Mouse (Mus musculus) olfactory bulb, adult 2 months (tissue): ENCODE measurements around the gene Cux2. TPM values are rescaled to one million over a fixed set of nuclear protein-coding genes. Genes with fewer than 3 reads are reported as not detected.

Experiments used
- H3K27ac ChIP-seq: fragments of 200-500 bp; 2 replicates; pipeline ENCODE4 v1.5.1; 2012; ENCODE audit warnings: low read depth, low read length; ENCODE audit not compliant: insufficient read depth
- H3K4me1 ChIP-seq: fragments of 200-500 bp; 2 replicates; pipeline ENCODE4 v1.6.1; 2012; ENCODE audit warnings: low read length; ENCODE audit not compliant: control insufficient read depth, insufficient read depth
- H3K4me3 ChIP-seq: fragments of 200-500 bp; 2 replicates; pipeline ENCODE4 v1.5.1; 2012; ENCODE audit warnings: mild to moderate bottlenecking, low read depth, low read length, moderate library complexity; ENCODE audit not compliant: insufficient read depth
- CTCF ChIP-seq: fragments of 200-500 bp; IDR thresholded peaks from 2 replicates; pipeline ENCODE4 v1.5.1; 2012; ENCODE audit warnings: low read depth, mild to moderate bottlenecking, low read length, moderate library complexity; ENCODE audit not compliant: insufficient read depth
- POLR2A ChIP-seq: fragments of 200-500 bp; IDR thresholded peaks from 2 replicates; pipeline ENCODE4 v1.6.1; 2012; ENCODE audit warnings: mild to moderate bottlenecking, low read depth, low read length, moderate library complexity; ENCODE audit not compliant: insufficient read depth
- WGBS: fragments of 180-500 bp; shearing (Covaris S2); methylation state at CpG from one replicate; pipeline ENCODE4 v1.1.7; 2018; 5-methylcytosine and 5-hydroxymethylcytosine counted together
- polyA plus RNA-seq: library from polyadenylated mRNA; stranded (reverse); fragments of >200 nt; gene quantifications from 2 replicates; pipeline ENCODE4 v1.2.4, GENCODE M21; 2012; ENCODE audit warnings: low replicate concordance; ENCODE audit not compliant: missing spikeins, insufficient read depth, insufficient read length

Cux2 gene
- polyA plus RNA-seq, 1 experiment: not detected

DNA sequence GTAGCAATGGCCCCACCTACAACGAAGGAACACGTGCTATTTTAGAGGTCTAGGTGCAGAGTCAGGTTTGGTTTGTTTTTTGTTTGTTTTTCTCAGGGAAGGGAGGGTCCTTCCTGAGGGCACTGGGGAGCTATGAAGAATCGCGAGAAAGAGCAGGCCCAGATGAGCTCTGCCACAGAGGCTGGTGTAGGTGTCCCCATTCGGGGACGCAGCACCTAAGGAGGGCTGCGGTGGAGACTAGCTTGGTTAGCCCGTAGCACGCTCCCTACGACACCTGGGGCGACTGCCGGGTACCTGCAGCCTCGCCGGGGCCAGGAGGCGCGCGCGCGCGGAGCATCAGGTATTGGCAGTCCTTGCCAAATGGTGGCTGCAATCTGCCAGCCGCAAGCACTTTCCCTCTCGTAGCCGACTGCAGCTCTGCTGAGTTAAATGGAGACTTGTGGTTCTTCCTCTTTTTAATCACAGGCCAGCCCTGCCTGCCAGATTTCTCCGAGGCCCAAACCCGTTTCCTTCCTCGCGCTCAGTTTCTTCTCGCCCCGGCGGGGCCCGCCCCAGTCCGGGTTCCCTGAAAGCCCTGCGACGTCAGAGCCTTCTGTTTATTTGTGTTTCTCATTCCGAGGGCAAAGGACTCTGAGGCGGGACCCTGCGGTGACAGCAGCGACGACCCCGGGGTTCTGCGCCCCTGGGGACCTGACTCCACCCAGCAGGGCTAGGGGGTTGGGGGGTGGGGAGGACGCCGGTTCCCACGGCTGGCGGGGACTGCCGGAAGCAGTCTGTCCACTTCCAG is 211.4 kb downstream of the Cux2 start:
- Histone ChIP-seq H3K4me1 (peaks cover 48% of the 10 kb centered on the region), H3K27ac (no peak overlapping the region), H3K4me3 (peak overlapping the region; percentile 28)
- TF ChIP-seq CTCF (no peak), POLR2A (no peak)
- WGBS: 8% methylated on average over 46 of the region's 46 CpGs

DNA sequence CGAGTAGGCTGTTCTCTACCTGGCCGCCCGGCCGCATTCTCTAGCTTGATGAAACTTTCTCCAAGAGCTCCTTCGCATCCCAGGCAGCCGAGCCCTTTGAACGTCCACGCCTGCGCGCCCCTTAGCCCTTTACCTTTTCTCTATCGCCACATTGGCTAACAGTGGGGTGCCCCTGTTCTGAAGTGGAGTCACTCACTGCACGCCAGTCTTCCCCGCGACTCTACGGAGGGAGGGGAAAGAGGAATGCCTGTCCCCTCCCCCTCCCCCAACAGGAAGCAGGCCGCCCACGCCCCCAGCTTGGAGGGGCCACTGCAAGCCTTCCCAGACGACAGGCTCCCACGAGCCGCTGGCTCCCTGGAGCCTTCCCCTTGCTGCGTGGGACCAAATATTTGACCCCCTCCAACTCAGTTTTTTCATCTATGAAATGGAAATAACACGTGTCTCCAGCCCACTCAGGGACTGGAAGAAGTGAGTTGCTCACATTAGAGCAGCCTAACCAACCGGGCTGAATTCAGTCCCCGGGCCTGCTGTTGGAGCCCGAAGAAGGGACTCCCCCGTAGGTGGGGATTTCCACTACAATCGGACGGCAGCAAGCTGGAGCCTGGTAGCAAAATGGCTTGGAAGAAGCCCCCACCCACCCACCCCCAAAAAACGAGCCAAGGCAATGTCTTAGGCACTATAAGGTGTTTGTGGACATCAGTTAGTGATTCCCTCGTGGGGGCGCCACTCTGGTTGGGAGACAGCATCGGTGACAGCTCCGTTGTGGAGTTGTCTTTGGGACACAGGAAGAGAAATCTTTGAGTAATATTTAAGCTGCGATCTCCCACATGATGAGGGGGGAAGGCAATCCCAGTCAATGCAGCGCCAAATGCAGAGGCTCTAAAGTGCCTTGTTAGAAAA is 212.2 kb downstream of the Cux2 start, which contains the start of gene Sh2b3:
Sh2b3 (minus strand) TSS at position 206 of the 900 bp plus-strand sequence.
- 5% methylated on average over 35 of the region's 35 CpGs for WGBS
- peak within 1 kb of the TSS; percentile 38; the same call in 1 of the 2 replicates for H3K27ac ChIP-seq

DNA sequence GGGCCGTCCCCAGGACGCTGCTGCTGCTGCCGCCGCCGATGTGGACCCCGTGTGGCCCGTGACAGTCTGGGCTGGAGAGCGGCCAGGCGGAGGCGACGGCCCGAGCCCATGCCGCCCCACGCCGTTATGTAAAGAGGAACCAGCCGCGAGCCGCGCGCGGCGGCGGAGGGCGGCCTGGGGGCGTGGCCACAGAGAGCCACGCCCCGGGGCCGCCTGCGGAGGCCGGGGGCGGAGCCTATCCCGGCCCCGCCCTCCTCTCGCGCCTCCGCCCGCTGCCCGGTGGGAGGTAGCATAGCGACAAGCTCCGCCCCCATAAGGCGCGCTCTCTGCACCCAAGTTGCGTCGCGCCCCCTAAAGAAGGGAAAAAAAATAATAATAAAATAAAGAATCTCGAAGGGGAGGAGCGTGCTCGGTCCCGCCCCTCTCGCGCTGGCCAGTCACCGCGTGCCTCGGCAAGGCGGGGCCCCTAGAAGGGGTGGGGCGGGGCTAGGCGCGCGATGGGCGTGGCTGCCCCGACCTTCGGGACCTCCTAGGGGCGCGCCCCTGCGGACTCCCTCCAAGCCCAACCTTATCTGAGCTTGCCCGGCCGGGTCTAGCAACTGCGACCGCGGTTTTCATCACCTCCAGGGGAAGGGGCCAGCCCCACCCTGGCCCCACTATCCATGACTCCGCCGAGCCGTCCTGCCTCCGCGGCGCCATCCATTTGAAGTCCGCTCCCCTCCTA is 213.0 kb downstream of the Cux2 start:
- Histone ChIP-seq H3K4me3 (peak overlapping the region; percentile 89), H3K4me1 (peaks cover 57% of the 10 kb centered on the region), H3K27ac (peak overlapping the region; percentile 38; the same call in 1 of the 2 replicates)
- WGBS: under 1% methylated on average over 77 of the region's 77 CpGs
- TF ChIP-seq POLR2A (peak; percentile 62; the same call in 1 of the 2 replicates), CTCF (no peak)

More for the DNA sequence above, 212.2 kb downstream of the Cux2 start, which contains the start of gene Sh2b3:
- H3K4me1 ChIP-seq: peaks cover 54% of the 10 kb centered on the region
- no peak for TF ChIP-seq POLR2A
- TF ChIP-seq CTCF: no peak
- peak within 1 kb of the TSS; percentile 89 for H3K4me3 ChIP-seq

DNA sequence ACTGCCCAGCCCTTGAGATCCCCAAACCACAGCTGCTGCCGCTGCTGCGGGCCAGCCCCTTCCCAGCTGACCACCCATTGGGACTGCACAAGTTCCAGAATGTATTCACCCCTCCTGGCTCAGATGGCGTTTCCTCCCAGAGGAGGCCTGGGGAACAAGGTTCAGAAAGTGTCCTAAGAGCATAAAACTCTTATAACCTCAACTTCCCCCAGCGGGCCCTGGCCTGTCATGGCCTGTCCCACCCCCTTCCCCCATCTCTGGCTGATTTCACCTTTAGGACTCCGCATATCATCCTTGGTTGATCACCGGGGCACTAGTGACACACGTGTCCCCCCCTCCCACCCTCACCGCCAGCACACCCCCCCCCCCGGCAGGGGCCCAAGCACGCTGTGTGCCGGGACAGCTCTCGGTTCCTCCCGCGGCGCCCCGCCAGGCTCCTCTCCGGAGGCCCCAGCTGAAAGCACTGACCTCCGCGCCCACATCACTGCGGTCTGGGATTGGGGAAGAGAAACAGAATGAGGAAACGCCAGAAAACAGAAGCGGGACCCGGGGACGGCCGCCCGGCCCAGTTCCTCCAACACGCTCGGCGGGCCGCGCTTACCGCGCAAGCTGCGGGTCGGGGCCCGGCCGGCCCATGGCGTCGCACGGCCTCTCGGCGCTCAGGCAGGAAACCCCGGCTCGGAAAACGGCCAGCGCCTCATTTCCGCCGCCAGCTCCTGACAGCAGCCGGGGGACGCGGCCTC is 213.8 kb downstream of the Cux2 start:
- Histone ChIP-seq H3K4me1 (peaks cover 57% of the 10 kb centered on the region), H3K4me3 (peak overlapping the region; percentile 89), H3K27ac (peak overlapping the region; percentile 38; the same call in 1 of the 2 replicates)
- TF ChIP-seq CTCF (no peak), POLR2A (no peak)
- under 1% methylated on average over 51 of the region's 51 CpGs for WGBS

DNA sequence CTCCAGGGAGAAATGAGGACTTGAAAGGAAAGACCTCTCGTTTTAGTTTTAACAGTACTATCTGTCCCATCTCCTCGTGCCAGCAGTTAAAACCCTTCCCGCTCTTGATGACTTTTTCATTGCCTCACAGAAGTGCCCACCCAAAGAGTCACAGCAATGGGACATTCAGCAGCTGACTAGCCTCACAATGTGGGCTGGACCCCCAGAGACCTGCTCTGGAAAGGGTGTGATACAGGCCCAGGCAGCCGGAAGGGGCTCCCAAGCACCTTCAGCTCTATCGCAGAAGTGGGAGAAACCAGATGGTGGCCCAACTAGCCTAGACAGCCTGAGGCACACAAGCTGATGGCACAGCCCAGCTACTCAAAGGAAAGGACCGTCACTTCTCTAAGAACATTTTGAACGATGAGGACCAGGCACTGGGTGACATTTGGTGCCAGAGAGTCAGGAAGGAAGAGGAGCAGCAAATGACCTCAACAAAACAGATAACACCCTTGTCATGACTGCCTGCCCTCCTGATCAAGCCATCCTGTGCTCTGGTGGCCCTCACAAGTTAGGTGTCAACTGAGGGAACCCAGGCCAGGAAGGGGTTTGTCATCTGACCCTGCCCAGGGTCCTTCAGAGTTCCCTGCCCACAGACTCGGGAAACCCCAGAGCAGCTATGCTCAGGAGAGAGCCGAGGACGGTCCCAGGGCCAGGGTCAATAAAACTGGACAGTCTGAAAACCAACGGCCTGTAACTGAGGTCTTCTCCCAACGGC is 214.7 kb downstream of the Cux2 start:
- TF ChIP-seq POLR2A: no peak
- no peak for TF ChIP-seq CTCF
- WGBS: 53% methylated on average over 12 of the region's 12 CpGs
- Histone ChIP-seq H3K27ac (no peak overlapping the region), H3K4me1 (peaks cover 57% of the 10 kb centered on the region), H3K4me3 (peak overlapping the region; percentile 89)

DNA sequence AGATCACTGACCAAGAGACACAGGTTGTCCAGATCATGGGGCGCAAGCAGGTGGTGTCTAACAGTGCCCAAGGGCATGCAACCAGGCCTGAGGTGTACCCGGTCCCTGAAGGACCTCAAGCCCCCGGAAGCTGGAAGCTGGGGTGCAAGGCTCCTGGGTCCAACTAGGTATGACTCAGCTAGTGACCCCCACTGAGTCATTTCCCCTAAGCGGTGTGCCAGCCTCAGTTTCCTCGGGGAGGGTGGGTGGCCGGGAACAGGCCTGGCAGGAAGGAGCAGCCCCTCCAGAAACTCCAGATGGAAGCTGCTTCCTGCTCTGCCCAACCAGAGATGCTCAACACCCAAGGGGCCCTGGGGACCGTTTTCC is 215.7 kb downstream of the Cux2 start:
- Histone ChIP-seq H3K4me1 (peaks cover 57% of the 10 kb centered on the region), H3K27ac (no peak overlapping the region), H3K4me3 (0 out of 2 replicates have a peak overlapping the region, but pooled peaks have one; percentile 5)
- 79% methylated on average over 7 of the region's 7 CpGs for WGBS
- TF ChIP-seq CTCF (no peak), POLR2A (no peak)

DNA sequence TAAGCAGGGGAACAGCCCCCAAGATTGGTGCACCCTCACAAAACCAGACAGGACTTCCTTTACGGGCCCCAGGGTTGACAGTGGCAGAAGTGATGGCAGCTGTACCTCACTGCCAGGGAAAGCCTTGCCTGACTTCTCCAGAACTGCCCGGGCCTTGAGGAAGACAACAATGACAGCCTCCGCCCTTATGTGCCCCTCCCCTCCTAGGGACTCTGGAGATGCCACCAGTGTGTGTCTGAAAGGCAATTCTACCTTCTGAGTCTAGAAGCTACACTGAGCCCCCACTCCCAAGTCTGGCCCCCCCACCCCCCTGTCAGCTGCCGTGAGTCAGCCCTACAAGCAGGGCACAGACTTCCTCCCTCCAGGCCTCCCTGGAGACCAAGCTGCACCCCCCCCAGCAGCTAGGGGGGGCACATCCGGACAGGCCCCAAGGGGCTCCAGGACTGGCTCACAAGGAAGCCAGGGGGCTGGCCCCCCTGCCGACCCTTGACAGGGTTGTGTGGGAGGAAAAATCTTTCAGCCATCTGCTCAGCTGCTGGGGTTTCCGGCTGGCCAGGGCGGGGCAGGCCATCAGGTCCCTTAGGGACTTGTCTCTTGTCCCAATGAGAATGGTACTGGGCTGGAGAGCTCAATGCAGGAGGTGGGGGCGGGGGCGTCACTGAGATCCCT is 216.2 kb downstream of the Cux2 start:
- H3K27ac ChIP-seq: no peak overlapping the region
- 0 out of 2 replicates have a peak overlapping the region, but pooled peaks have one; percentile 5 for H3K4me3 ChIP-seq
- peaks cover 59% of the 10 kb centered on the region for H3K4me1 ChIP-seq
- 57% methylated on average over 10 of the region's 10 CpGs for WGBS
- no peak for TF ChIP-seq CTCF
- TF ChIP-seq POLR2A: no peak
